Mouse (Mus musculus): ENCODE measurements around the gene Syngr4.

Gene Syngr4

GRCm38 (mm10) chr7:45869107-45869670 lies 27.3 kb downstream of the Syngr4 start:
- no peak for DNase-seq (ENCODE audit: low read depth, low spot score)

GRCm38 (mm10) chr7:45867871-45868270 lies 28.6 kb downstream of the Syngr4 start:
- DNase-seq (ENCODE audit: low read depth, low spot score) = no peak

- DNase-seq (ENCODE audit: low read depth, low spot score) = peak; percentile 75
These were observed 30.3 kb downstream of the Syngr4 start for GRCm38 (mm10) chr7:45865925-45866910.

- DNase-seq (ENCODE audit: low read depth, low spot score) = no peak
These were observed 32.1 kb downstream of the Syngr4 start for GRCm38 (mm10) chr7:45864435-45864834.

- DNase-seq (ENCODE audit: low read depth, low spot score) = no peak
These were observed 33.7 kb downstream of the Syngr4 start for GRCm38 (mm10) chr7:45862804-45863203.

- DNase-seq (ENCODE audit: low read depth, low spot score) = no peak
These were observed 37.5 kb downstream of the Syngr4 start for GRCm38 (mm10) chr7:45859008-45859407.

- no peak for DNase-seq (ENCODE audit: low read depth, low spot score)
These were observed 39.3 kb downstream of the Syngr4 start for GRCm38 (mm10) chr7:45856950-45857901.

GRCm38 (mm10) chr7:45853089-45853488 lies 43.4 kb downstream of the Syngr4 start:
- no peak for DNase-seq (ENCODE audit: low read depth, low spot score)

- DNase-seq (ENCODE audit: low read depth, low spot score) = no peak
These were observed 45.9 kb downstream of the Syngr4 start for GRCm38 (mm10) chr7:45850661-45851060.

- DNase-seq (ENCODE audit: low read depth, low spot score) = no peak
These were observed 48.0 kb downstream of the Syngr4 start for GRCm38 (mm10) chr7:45848447-45849027.

- no peak for DNase-seq (ENCODE audit: low read depth, low spot score)
These were observed 53.4 kb downstream of the Syngr4 start for GRCm38 (mm10) chr7:45842950-45843744.

All from skeletal muscle tissue, adult 2 months (tissue).